Mouse (Mus musculus): ENCODE results near the gene Scly. TPM values are rescaled to one million over a fixed set of nuclear protein-coding genes. Genes with fewer than 3 reads are reported as not detected.

Gene Scly
- polyA plus RNA-seq (2015; fragmentation: Nextera tagmentation; extraction: Ambion mirVana), result 7.9 and 9.1 TPM in 2 replicates

GRCm38 (mm10) chr1:91297799-91298744 lies at the start of gene Scly:
Scly (plus strand) TSS chr1:91298338.
- H3K4me3 ChIP-seq, result peak within 1 kb of the TSS; percentile 83
- peak within 1 kb of the TSS; percentile 77 for H3K4me2 ChIP-seq (replicated peaks)
- H3K9ac ChIP-seq (replicated peaks), result peak within 1 kb of the TSS; percentile 77
- H3K4me1 ChIP-seq, result peaks cover 12% of the 10 kb centered on the region
- no peaks in the 10 kb centered on the region for H3K27me3 ChIP-seq
- H3K27ac ChIP-seq (replicated peaks), result 0 out of 2 replicates have a peak within 1 kb of the TSS, but pooled peaks have one; percentile 17
- peak; percentile 100 for ATAC-seq (replicated peaks)
- no peaks in the 10 kb centered on the region for H3K36me3 ChIP-seq
- under 1% methylated on average over 63 of the region's 65 CpGs for WGBS
- no peaks in the 10 kb centered on the region for H3K9me3 ChIP-seq

DNA sequence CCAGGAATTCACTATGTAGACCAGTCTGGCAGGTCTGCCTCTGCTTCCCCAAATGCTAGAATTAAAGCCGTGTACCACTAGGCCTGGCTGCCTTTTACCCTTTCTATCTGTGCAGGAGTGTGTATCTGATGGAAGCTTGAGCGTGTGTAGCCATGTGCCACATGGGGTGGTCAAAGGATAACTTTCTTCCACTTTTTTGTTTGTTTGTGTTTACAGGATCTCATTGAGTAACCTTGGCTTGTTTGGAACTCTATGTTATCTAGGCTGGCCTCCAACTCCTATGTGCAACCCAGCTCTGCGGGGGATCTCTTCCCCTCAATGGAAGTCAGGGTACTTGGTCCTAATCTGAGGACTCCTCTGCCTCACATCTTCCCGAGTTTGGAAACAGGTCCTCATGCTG lies 49.2 kb upstream of the Scly start:
- Histone ChIP-seq H3K9ac (replicated peaks) (no peak overlapping the region), H3K9me3 (no peaks in the 10 kb centered on the region), H3K36me3 (no peaks in the 10 kb centered on the region), H3K4me3 (no peak overlapping the region), H3K27ac (replicated peaks) (no peak overlapping the region), H3K4me1 (peaks cover 27% of the 10 kb centered on the region), H3K27me3 (no peaks in the 10 kb centered on the region), H3K4me2 (replicated peaks) (no peak overlapping the region)
- WGBS, result 50% methylated on average over 4 of the region's 4 CpGs
- ATAC-seq (replicated peaks), result no peak

DNA sequence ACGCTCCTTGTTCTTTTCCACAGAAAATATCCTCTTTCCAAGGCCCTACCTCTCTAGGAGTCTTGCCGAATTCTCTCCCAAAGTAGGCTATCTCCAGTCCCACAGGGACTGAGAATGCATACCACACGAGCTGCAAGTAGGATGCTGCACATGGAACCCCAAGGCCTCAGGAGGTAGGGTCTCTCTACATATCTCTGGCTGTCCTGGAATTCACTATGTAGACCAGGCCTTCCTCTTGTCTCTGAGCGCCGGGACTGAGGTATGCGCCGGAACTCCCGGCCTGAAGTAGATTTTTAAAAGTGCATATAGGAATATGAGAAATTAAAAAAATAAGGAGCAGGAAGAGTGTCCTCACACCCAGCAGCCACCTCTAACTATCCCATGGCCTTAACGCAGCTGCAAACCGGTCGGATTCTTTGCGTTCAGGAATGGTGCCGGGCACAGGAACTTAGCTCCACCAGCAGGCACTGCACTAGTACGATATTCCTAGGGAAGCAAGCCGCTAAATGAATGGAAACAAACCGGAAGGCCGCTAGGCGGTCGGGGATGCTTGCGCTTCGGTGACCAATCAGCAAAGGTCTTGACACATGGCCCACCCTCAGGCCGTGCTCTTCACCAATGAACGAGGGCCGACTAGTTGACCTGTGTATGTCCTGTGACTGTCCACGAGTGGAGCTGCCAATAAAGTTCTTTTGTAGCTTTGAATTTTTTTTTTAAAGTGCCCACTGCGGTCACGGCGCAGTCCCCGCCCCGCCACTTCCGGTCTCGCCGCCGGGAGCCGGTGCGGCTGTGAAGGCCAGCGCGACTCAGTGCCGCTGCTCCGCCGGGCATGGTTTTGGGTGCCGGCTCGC lies 48.3 kb upstream of the Scly start, which contains the start of gene Ube2f:
TSS of gene Ube2f (plus strand) at position 741 of the 851 bp plus-strand sequence.
- Histone ChIP-seq H3K36me3 (0 out of 2 replicates have a peak, but pooled peaks cover 3% of the 10 kb centered on the region), H3K27ac (replicated peaks) (peak within 1 kb of the TSS; percentile 82), H3K27me3 (no peaks in the 10 kb centered on the region), H3K4me3 (peak within 1 kb of the TSS; percentile 93), H3K4me2 (replicated peaks) (peak within 1 kb of the TSS; percentile 86), H3K4me1 (peaks cover 27% of the 10 kb centered on the region), H3K9ac (replicated peaks) (peak within 1 kb of the TSS; percentile 96), H3K9me3 (no peaks in the 10 kb centered on the region)
- under 1% methylated on average over 43 of the region's 43 CpGs for WGBS
- ATAC-seq (replicated peaks), result peak; percentile 99

DNA sequence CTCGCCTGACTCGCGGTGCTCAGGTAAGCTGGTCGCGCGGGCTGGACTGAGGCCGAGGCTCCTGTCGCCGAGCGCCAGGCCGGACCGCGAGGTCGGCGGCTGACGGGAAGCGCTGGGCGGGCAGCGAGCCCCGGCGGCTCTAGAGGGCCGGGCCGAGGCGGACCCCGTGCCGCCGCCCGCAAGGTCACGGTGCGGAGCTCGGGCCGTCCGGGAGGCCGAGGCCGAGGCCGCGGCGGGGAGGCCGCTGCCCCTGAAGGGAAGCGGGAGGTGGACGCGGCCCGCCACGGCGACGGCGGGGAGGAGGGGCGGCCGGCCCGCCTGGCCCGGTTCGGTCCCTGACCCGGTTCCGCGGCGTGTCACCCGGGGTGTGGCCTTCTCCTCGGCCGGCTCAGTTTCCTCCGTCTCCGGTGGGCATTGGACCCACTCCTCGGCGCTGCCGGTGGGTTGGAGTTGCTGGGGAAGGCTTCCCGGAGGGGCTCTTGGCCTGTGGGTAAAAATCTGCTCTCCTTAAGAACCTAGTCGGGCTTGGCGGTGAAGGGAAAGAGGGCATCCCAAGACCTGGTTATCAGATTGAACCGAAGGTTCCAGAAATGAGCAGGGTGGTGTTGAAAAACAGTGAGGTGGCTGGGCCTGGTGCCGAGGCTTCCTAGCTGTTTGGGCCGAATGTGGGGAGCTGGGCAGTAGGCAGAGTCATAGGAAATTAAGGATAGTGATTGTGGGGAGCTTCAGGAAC lies 47.6 kb upstream of the Scly start:
- H3K9me3 ChIP-seq, result no peaks in the 10 kb centered on the region
- H3K9ac ChIP-seq (replicated peaks), result peak overlapping the region; percentile 96
- WGBS, result under 1% methylated on average over 68 of the region's 70 CpGs
- peaks cover 27% of the 10 kb centered on the region for H3K4me1 ChIP-seq
- H3K36me3 ChIP-seq, result 0 out of 2 replicates have a peak, but pooled peaks cover 3% of the 10 kb centered on the region
- no peak; the same call in 1 of the 2 replicates for ATAC-seq (replicated peaks)
- H3K27me3 ChIP-seq, result no peaks in the 10 kb centered on the region
- peak overlapping the region; percentile 82 for H3K27ac ChIP-seq (replicated peaks)
- H3K4me2 ChIP-seq (replicated peaks), result peak overlapping the region; percentile 86
- peak overlapping the region; percentile 93 for H3K4me3 ChIP-seq

- no peak overlapping the region for H3K27ac ChIP-seq (replicated peaks)
- peak overlapping the region; percentile 93 for H3K4me3 ChIP-seq
- WGBS, result 57% methylated on average over 5 of the region's 5 CpGs
- ATAC-seq (replicated peaks), result no peak
- peaks cover 27% of the 10 kb centered on the region for H3K4me1 ChIP-seq
- H3K4me2 ChIP-seq (replicated peaks), result peak overlapping the region; percentile 86
- peak overlapping the region; percentile 96 for H3K9ac ChIP-seq (replicated peaks)
- 0 out of 2 replicates have a peak, but pooled peaks cover 3% of the 10 kb centered on the region for H3K36me3 ChIP-seq
- no peaks in the 10 kb centered on the region for H3K27me3 ChIP-seq
- no peaks in the 10 kb centered on the region for H3K9me3 ChIP-seq
Measured at GRCm38 (mm10) chr1:91251148-91251650, 46.9 kb upstream of the Scly start.

DNA sequence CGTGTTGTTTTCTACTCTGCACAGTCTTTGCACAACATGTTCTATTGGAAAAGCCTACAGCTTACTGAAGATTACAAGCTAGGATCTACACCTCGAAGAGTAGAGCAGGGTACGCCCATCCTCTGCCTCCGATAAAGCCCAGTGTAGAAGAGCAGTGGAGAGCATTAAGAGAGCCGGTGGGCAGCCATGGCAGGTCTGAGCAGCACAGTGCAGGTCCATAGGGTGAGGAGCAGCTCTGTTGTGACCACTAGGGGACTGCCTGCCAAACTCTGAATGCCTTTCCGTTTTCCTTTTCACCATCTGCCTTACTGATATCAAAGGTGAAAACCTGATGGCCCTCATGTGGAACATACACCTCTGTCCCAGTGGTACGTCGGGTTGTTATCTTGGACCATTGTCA lies 46.2 kb upstream of the Scly start:
- no peak for ATAC-seq (replicated peaks)

DNA sequence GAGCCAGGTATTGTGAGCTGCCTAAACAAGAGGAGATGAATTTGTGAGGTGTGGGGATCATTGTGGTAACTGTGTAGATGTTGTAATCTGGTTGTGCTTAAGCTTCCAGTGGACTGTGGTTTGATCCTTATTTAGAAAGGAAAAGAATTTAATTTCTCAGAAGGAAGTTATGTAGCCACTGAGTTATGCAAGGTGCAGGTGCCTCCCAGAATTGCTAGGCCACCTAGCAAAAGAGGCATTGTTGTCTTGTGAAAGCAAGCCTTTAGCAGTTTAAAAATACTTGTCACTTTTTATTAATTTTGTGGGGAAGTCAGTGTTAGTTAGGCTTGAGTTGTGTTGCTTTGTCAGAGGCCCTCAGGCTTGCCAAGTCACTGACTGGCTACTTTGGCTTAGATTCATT lies 40.2 kb upstream of the Scly start:
- Histone ChIP-seq H3K9me3 (no peaks in the 10 kb centered on the region), H3K27ac (replicated peaks) (no peak overlapping the region), H3K4me1 (no peaks in the 10 kb centered on the region), H3K9ac (replicated peaks) (no peak overlapping the region), H3K36me3 (0 out of 2 replicates have a peak, but pooled peaks cover 3% of the 10 kb centered on the region), H3K4me3 (no peak overlapping the region), H3K4me2 (replicated peaks) (no peak overlapping the region), H3K27me3 (no peaks in the 10 kb centered on the region)
- no peak for ATAC-seq (replicated peaks)

More for the DNA sequence above, 46.2 kb upstream of the Scly start:
- no peak overlapping the region for H3K4me3 ChIP-seq
- no peak overlapping the region for H3K4me2 ChIP-seq (replicated peaks)
- H3K27me3 ChIP-seq, result no peaks in the 10 kb centered on the region
- H3K9ac ChIP-seq (replicated peaks), result no peak overlapping the region
- WGBS, result 60% methylated on average over 8 of the region's 8 CpGs
- H3K36me3 ChIP-seq, result 0 out of 2 replicates have a peak, but pooled peaks cover 3% of the 10 kb centered on the region
- no peaks in the 10 kb centered on the region for H3K9me3 ChIP-seq
- no peak overlapping the region for H3K27ac ChIP-seq (replicated peaks)
- H3K4me1 ChIP-seq, result peaks cover 27% of the 10 kb centered on the region

DNA sequence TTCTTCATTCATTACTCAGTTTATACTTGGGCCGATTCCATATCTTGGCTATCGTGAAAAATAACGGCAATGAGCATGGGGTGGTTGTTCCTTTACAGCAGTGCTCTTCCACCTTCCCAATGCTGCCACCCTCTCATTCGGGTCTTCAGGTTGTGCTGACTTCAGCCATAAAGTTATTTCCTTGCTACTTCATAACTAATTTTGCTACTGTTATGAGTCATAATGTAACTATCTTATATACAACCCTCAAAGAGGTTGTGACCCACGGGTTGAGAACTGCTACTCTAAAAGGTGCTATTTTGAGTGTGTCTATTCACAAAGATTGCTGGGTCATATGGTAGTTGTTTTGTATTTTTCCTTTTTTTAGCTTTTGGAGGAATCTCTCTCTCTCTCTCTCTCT lies 38.3 kb upstream of the Scly start:
- Histone ChIP-seq H3K9me3 (no peaks in the 10 kb centered on the region), H3K4me3 (no peak overlapping the region), H3K36me3 (peaks cover 3% of the 10 kb centered on the region; the same call in 1 of the 2 replicates), H3K4me1 (no peaks in the 10 kb centered on the region), H3K27ac (replicated peaks) (no peak overlapping the region), H3K4me2 (replicated peaks) (no peak overlapping the region), H3K27me3 (no peaks in the 10 kb centered on the region), H3K9ac (replicated peaks) (no peak overlapping the region)
- WGBS, result 91% methylated on average over 5 of the region's 5 CpGs
- no peak for ATAC-seq (replicated peaks)

GRCm38 (mm10) chr1:91262508-91262907 lies 35.6 kb upstream of the Scly start:
- no peak for ATAC-seq (replicated peaks)
- peaks cover 14% of the 10 kb centered on the region for H3K36me3 ChIP-seq
- H3K4me1 ChIP-seq, result no peaks in the 10 kb centered on the region
- H3K27me3 ChIP-seq, result no peaks in the 10 kb centered on the region
- H3K9me3 ChIP-seq, result no peaks in the 10 kb centered on the region
- no peak overlapping the region for H3K9ac ChIP-seq (replicated peaks)
- WGBS, result 88% methylated on average over 7 of the region's 7 CpGs
- H3K4me3 ChIP-seq, result no peak overlapping the region
- H3K27ac ChIP-seq (replicated peaks), result no peak overlapping the region
- H3K4me2 ChIP-seq (replicated peaks), result no peak overlapping the region

GRCm38 (mm10) chr1:91272260-91272659 lies 25.9 kb upstream of the Scly start:
- Histone ChIP-seq H3K4me2 (replicated peaks) (no peak overlapping the region), H3K36me3 (peaks cover 15% of the 10 kb centered on the region), H3K27ac (replicated peaks) (no peak overlapping the region), H3K9me3 (no peaks in the 10 kb centered on the region), H3K9ac (replicated peaks) (no peak overlapping the region), H3K27me3 (no peaks in the 10 kb centered on the region), H3K4me1 (no peaks in the 10 kb centered on the region), H3K4me3 (no peak overlapping the region)
- ATAC-seq (replicated peaks), result no peak
- WGBS, result 80% methylated on average over 2 of the region's 2 CpGs

DNA sequence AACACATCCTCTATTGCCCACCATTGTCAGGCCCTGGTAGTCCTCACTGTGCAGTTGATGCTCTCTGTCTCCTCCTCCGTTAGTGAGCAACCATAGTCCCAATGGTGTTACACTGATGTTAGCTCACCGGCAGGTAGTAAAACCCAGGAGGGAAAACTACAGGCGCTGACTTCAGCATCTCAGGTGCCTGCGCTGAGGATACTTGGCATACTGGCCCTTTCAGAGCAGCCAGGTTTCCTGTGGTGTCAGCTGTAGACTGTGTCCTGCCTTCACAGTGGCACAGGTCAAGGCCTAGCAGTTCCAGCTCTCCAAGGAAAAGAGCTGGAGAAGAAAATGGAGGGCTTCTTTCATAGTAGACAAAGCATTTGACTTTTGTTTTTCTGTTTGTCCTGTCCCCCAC lies 21.6 kb upstream of the Scly start:
- Histone ChIP-seq H3K4me2 (replicated peaks) (no peak overlapping the region), H3K27ac (replicated peaks) (no peak overlapping the region), H3K36me3 (peaks cover 39% of the 10 kb centered on the region), H3K9ac (replicated peaks) (no peak overlapping the region), H3K9me3 (no peaks in the 10 kb centered on the region), H3K27me3 (no peaks in the 10 kb centered on the region), H3K4me1 (no peaks in the 10 kb centered on the region), H3K4me3 (no peak overlapping the region)
- ATAC-seq (replicated peaks), result no peak
- WGBS, result 93% methylated on average over 4 of the region's 4 CpGs
